Comparison of ENCODE assay signal across 8 mouse cellular contexts in the genomic region with DNA sequence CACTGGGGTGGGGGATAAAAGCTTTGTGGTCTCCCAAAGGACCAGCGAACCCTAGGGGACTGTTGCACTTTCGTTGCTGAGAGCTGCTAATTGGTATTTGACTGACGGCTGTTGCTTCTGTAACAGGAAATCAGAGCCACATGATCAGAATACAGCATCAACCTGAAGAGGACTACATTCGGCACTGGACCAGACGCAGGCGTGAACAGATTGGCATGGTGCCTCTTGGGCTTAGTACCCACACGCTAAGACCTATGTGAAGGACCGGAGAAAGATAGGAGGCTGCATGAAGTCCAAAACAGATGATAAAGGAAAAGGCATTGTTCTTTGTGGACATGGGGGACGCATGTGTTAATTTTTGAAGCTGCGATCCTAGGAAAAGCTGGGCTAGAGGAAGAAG. TPM values are rescaled to one million over a fixed set of nuclear protein-coding genes. Genes with fewer than 3 reads are reported as not detected.
DNase-seq lines count a peak whose midpoint lies in the region; ATAC-seq and TF ChIP-seq lines count a peak whose summit lies in the region.

No protein-coding gene starts in this region.

- peaks cover 30% of the 10 kb centered on the region for H3K27me3 ChIP-seq in lung, embryonic 14.5 days (ENCODE audit: insufficient read depth, low read length)
- H3K27me3 ChIP-seq in forebrain, embryonic 12.5 days: peaks cover 5% of the 10 kb centered on the region
- no peaks in the 10 kb centered on the region for H3K27me3 ChIP-seq in midbrain, postnatal 0 days (ENCODE audit: insufficient read depth, low read length)

- no peaks in the 10 kb centered on the region for H3K4me1 ChIP-seq in lung, embryonic 14.5 days (ENCODE audit: insufficient read depth)
- peaks cover 37% of the 10 kb centered on the region for H3K4me1 ChIP-seq in forebrain, embryonic 12.5 days
- H3K4me1 ChIP-seq in midbrain, postnatal 0 days (ENCODE audit: insufficient read depth, low read length): peaks cover 19% of the 10 kb centered on the region

- no peak for DNase-seq in lung, embryonic 14.5 days
- no peak for DNase-seq in lung, postnatal 4 days
- peak; percentile 64 to 69 for DNase-seq in layer of hippocampus, postnatal 14 days (ENCODE audit: low spot score in 2 of 2)
- peak; percentile 78 for DNase-seq in midbrain, postnatal 0 days (ENCODE audit: low spot score)
- DNase-seq in urinary bladder, postnatal 14 days (ENCODE audit: low spot score): no peak
- no peak for DNase-seq in thymus, postnatal 14 days
- DNase-seq in ovary, postnatal 36 days (ENCODE audit: low spot score): no peak

- no peaks in the 10 kb centered on the region for H3K36me3 ChIP-seq in lung, embryonic 14.5 days (ENCODE audit: insufficient read depth)
- H3K36me3 ChIP-seq in forebrain, embryonic 12.5 days (replicated peaks): 0 out of 2 replicates have a peak, but pooled peaks cover 5% of the 10 kb centered on the region
- H3K36me3 ChIP-seq in midbrain, postnatal 0 days (ENCODE audit: insufficient read depth, low read length): no peaks in the 10 kb centered on the region

- no peak for TF ChIP-seq CTCF in lung, embryonic 14.5 days (IDR thresholded peaks at IDR 0.05; ENCODE audit: low read depth)
- no peak; the same call in 1 of the 2 replicates for TF ChIP-seq CTCF in midbrain, postnatal 0 days (IDR thresholded peaks at IDR 0.05)

- 29% methylated on average over 10 of the region's 10 CpGs for WGBS in lung, embryonic 14.5 days
- 15% methylated on average over 10 of the region's 10 CpGs for WGBS in forebrain, embryonic 12.5 days
- 4% methylated on average over 10 of the region's 10 CpGs for WGBS in midbrain, postnatal 0 days

- no peak for ATAC-seq in lung, embryonic 14.5 days (ENCODE audit: insufficient read depth)
- peak; percentile 60 for ATAC-seq in forebrain, embryonic 12.5 days (ENCODE audit: low FRiP score)
- ATAC-seq in midbrain, postnatal 0 days (ENCODE audit: low FRiP score): peak; percentile 61

- H3K9me3 ChIP-seq in lung, embryonic 14.5 days (ENCODE audit: low read depth, low read length): no peaks in the 10 kb centered on the region
- H3K9me3 ChIP-seq in forebrain, embryonic 12.5 days: no peaks in the 10 kb centered on the region
- no peaks in the 10 kb centered on the region for H3K9me3 ChIP-seq in midbrain, postnatal 0 days (ENCODE audit: low read length)

- H3K4me2 ChIP-seq in lung, embryonic 14.5 days: peak overlapping the region; percentile 91
- peak overlapping the region; percentile 81 for H3K4me2 ChIP-seq in forebrain, embryonic 12.5 days
- peak overlapping the region; percentile 92 for H3K4me2 ChIP-seq in midbrain, postnatal 0 days (ENCODE audit: low read depth, low read length, poor library complexity, severe bottlenecking)

- no peak overlapping the region for H3K27ac ChIP-seq in lung, embryonic 14.5 days (ENCODE audit: low read depth)
- H3K27ac ChIP-seq in forebrain, embryonic 12.5 days: peak overlapping the region; percentile 93
- H3K27ac ChIP-seq in midbrain, postnatal 0 days (ENCODE audit: low read depth, low read length): peak overlapping the region; percentile 96

- peak overlapping the region; percentile 59 for H3K4me3 ChIP-seq in lung, embryonic 14.5 days (ENCODE audit: low read depth, low read length)
- peak overlapping the region; percentile 86 for H3K4me3 ChIP-seq in forebrain, embryonic 12.5 days (replicated peaks)
- H3K4me3 ChIP-seq in midbrain, postnatal 0 days (ENCODE audit: low read depth, low read length): peak overlapping the region; percentile 80

- no peak overlapping the region for H3K9ac ChIP-seq in lung, embryonic 14.5 days
- H3K9ac ChIP-seq in forebrain, embryonic 12.5 days: peak overlapping the region; percentile 93
- H3K9ac ChIP-seq in midbrain, postnatal 0 days (replicated peaks; ENCODE audit: low read length, poor library complexity, severe bottlenecking): peak overlapping the region; percentile 87

RNA-seq across cellular contexts. Expression of a gene that starts 4.5 kb away (rescaled TPM):
- 1.3 and 2.0 TPM in 2 replicates for polyA plus RNA-seq in lung, embryonic 14.5 days (2014; fragmentation: Nextera tagmentation; extraction: Ambion mirVana)
- polyA plus RNA-seq in forebrain, embryonic 12.5 days (2016; fragmentation: Nextera tagmentation; extraction: Ambion mirVana): 37.5 and 38.6 TPM in 2 replicates
- total RNA-seq in layer of hippocampus, postnatal 14 days (2021): 10 to 100 TPM; 44.0 to 44.2 TPM
- total RNA-seq in midbrain, postnatal 0 days (2014; rRNA removed): 28.3 TPM in 2 replicates
- 13.7 and 18.3 TPM in 2 replicates for polyA plus RNA-seq in midbrain, postnatal 0 days (2015; fragmentation: Nextera tagmentation; extraction: Ambion mirVana)

Comparison
In these comparisons a context has a peak if more than half of its experiments do, and no peak if none do; other contexts are left out.
1. DNase-seq: peak in layer of hippocampus, postnatal 14 days (2 of 2) and midbrain, postnatal 0 days (single experiment); none in lung, embryonic 14.5 days (single experiment), lung, postnatal 4 days (0 of 2), urinary bladder, postnatal 14 days (single experiment), thymus, postnatal 14 days (single experiment) and ovary, postnatal 36 days (single experiment).
2. Peak in every context shown above with its lines, with median percentiles within 50 percentile points of each other: H3K4me2 ChIP-seq and H3K4me3 ChIP-seq.